Mouse (Mus musculus) brown adipose tissue, adult 24 weeks (tissue): ENCODE data around the gene Slc2a1. TPM values are rescaled to one million over a fixed set of nuclear protein-coding genes. Genes with fewer than 3 reads are reported as not detected.

Experiments used
- H3K27ac ChIP-seq: fragments of 200-500 bp; replicated peaks from 2 replicates; pipeline ENCODE4 v1.5.1; 2012; ENCODE audit warnings: low read depth, mild to moderate bottlenecking, low read length
- H3K4me1 ChIP-seq: fragments of 200-500 bp; 2 replicates; pipeline ENCODE4 v1.6.1; 2012; ENCODE audit warnings: low read length, mixed read lengths; ENCODE audit not compliant: control insufficient read depth, insufficient read depth, insufficient read length
- H3K4me3 ChIP-seq: fragments of 200-500 bp; 2 replicates; pipeline ENCODE4 v1.5.1; 2012; ENCODE audit warnings: low read depth, mild to moderate bottlenecking, low read length, moderate library complexity; ENCODE audit not compliant: insufficient read depth
- polyA plus RNA-seq: library from polyadenylated mRNA; stranded (reverse); fragments of >200 nt; gene quantifications from 2 replicates; pipeline ENCODE4 v1.2.4, GENCODE M21; 2012; ENCODE audit not compliant: missing spikeins, insufficient read depth, insufficient read length

Gene Slc2a1
- polyA plus RNA-seq, 1 experiment = 2.8 TPM

DNA sequence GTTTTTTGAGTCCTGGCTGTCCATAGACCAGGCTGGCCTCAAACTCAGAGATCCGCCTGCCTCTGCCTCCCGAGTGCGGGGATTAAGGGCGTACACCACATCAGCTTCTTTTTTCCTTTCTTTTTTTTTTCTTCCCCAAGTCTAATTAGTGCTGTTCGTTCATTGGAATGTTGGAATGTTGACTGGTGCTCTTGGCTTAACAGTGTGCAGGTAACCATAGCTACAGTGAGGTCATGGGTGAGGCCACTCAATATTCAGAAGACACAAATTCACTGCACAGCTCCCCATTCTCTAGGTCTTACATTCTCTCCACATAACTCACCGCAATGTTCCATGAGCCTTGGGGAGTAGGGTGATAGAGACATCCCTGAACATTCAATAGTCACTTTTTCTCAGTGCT lies 28.6 kb upstream of the Slc2a1 start:
- Histone ChIP-seq H3K27ac (no peak overlapping the region), H3K4me1 (no peaks in the 10 kb centered on the region)

DNA sequence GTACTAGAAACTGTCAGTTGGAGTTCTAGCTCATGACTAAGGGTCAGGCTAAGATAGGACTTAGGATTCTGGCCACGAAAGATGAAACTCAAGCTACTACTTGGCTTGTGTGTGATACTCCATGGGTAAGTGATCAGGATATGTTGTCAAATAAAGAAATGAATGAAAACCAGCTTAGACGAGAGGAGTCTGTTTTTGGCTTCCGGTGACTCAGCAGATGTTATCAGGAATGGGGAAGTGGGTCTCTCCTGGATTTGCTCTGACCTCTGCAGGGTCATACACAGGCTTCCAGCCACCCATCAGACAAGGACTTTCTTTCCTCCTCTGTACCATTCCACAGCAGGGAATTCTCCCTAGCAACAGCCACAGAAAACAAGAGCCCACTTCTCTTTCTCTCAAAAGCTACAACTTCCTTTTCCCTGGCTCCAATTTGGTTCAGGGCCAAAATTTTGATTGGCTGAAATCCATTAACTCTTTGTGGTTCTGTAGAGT lies 25.7 kb upstream of the Slc2a1 start:
- H3K4me3 ChIP-seq = no peak overlapping the region
- no peaks in the 10 kb centered on the region for H3K4me1 ChIP-seq
- no peak overlapping the region for H3K27ac ChIP-seq

More for the DNA sequence above, 28.6 kb upstream of the Slc2a1 start:
- H3K4me3 ChIP-seq = no peak overlapping the region

DNA sequence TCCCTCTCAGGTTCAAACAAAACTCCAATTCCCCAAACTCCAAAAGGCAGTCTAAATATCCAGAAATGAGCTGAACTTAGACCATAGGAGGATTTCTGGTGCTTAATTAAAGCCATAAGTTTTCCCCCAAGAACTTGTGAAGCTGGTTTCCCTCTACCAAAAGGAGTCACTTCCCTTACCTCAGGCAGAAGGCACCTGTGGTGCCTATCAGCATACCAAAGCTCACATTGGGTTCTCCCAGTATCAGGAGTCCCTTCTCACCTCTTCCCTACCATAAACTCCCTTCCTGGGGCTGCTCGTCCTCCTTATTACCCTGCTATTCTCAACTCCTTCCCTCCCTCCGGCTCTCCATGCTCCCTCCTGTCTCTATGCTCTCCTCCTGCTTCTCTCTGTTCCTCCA lies 20.1 kb upstream of the Slc2a1 start:
- no peak overlapping the region for H3K27ac ChIP-seq
- no peak overlapping the region for H3K4me3 ChIP-seq
- no peaks in the 10 kb centered on the region for H3K4me1 ChIP-seq

DNA sequence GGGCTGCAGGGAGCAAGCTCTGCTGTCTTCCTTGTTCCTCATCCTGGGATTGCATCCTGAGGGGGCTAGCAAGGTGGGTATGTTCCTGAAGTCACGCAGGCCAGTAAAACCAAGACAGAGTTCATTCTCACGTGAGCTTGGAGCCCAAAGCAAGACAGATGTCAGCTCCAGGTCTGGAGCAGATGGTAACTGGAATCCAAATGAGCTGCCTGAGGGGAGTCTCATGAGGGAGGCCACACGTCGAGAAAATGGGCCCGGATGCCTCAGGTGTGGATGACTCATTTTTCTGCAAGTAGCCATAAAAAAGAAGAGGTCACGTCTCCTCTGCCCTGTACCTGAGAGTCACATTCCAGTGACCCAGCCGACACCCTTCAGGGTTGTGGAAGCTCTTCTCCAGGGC lies 14.6 kb upstream of the Slc2a1 start:
- Histone ChIP-seq H3K4me1 (peaks cover 19% of the 10 kb centered on the region), H3K27ac (no peak overlapping the region), H3K4me3 (no peak overlapping the region)

DNA sequence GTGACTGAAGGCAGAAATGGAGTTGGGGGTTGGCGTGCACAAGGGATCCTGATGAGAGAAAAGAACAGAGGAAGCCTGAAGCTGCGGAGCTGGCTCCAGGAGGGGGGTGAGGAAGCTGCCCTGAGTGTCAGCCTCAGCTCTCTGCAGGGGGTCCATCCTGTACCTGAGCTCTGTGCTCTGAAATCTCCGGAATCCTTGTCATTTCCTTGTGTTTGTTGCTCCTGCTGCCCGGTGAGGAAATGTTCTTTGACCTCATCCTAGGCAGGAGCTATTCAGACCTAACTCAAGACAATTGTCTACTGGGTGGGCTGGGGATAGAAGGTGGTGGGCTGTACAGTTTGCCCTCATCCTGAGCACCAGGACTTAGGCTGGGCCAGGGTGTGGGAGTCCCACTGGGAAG lies 13.5 kb upstream of the Slc2a1 start:
- H3K4me1 ChIP-seq = peaks cover 19% of the 10 kb centered on the region
- H3K4me3 ChIP-seq = no peak overlapping the region
- no peak overlapping the region for H3K27ac ChIP-seq

DNA sequence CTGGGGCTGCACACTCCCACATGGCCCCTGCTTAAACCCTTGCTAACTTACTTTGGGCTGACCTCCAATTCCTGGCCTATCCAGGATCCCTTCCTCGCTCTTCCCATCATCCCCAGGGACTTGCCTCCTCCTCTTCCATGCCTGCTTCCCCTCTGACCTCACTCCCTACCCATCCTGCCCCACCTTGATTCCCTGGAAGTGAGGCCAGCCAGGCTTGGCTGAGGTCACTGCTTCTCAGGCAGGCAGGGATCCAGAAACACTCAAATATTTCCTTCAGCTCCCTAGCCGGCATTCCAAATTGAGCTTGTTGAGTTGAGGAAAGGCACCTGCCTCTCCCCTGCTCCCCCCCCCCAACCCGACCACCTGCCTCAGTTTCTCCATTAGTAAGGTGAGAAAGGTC lies 12.1 kb upstream of the Slc2a1 start:
- Histone ChIP-seq H3K4me1 (peaks cover 19% of the 10 kb centered on the region), H3K4me3 (no peak overlapping the region), H3K27ac (no peak overlapping the region)

DNA sequence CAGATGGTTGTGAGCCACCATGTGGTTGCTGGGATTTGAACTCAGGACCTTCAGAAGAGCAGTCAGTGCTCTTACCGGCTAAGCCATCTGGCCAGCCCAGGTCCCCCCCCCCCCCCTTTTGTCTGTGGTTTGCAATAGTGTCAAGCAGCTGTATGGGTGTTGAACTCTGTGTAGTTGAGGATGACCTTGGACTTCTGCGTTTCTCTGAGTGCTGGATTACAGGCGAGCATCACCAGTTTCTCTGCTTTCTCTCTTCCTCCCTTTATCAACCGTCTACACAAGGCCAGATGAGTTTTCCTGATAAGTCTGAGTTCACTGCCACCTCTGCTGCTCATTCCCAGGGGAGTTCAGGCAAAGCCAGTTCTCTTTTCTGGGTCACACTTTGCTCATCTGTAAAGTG lies 11.1 kb upstream of the Slc2a1 start:
- H3K27ac ChIP-seq = no peak overlapping the region
- H3K4me3 ChIP-seq = no peak overlapping the region
- H3K4me1 ChIP-seq = peaks cover 19% of the 10 kb centered on the region

DNA sequence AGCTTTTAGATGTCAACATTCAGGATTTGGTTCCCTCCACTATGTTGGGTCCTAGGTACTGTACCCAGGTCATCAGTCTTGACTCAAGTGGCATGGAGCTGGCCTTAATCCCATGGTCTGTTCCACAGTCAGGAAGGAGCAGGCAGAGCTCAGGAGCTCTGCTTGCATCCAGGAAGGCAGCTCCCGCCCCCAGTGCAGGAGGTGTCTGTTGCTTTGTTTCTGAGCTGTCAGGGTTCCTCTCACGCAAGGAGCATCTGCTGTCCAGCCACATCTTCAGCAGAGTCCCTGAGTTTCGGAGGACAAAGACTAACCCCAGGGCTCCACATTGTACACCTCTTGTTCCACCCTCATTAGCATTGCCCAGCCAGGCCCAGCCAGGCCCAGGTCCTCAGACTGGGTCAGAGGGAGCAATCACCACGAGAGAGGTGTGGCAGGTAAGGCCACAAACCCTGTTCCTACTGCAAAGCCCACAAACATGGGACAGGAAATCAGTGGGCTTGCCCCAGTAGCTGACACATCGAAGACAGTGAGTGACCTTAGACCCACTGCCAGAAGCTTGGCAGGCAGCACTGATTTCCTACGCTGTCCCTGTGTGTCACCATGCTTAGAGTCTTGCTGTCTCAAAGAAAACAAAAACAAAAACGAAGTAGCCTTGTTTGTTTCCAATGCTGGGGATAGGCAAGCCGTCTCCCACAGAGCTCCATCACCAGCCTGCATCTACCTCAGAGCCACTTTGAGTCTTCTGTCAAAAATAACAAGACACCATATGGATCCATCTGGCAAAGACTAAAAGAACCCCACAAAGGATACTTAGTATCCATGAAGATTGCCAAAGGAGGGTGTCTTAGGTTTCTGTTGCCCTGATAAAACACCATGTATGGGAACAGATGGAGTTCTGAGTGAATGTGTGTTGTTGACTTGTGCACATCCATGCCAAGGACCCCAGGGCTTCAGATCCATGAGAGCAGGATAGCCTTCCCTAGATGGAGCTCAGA lies 10.0 kb upstream of the Slc2a1 start:
- Histone ChIP-seq H3K27ac (peak overlapping the region; percentile 46; the same call in 1 of the 2 replicates), H3K4me1 (peaks cover 19% of the 10 kb centered on the region)

DNA sequence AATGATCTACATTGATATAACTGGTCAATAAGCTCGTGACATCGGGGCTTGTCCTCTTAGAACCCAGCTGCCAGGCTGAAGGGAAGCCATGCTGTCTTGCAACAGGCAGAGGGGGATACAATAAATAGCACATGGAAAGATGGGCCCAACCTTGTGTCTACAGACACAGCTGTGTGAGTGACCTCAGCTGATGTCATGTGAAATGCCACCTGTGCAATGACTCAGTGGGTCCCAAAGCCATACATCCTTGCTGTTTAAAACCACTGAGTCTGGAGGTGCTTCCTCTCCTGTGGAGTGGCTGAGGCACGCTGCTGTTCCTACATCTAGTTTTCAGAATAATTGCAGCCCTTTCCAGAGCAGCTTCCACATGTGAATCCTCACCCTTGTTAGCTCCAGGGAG lies 7.1 kb upstream of the Slc2a1 start:
- Histone ChIP-seq H3K4me1 (peaks cover 12% of the 10 kb centered on the region), H3K27ac (no peak overlapping the region)

More for the DNA sequence above, 10.0 kb upstream of the Slc2a1 start:
- no peak overlapping the region for H3K4me3 ChIP-seq

DNA sequence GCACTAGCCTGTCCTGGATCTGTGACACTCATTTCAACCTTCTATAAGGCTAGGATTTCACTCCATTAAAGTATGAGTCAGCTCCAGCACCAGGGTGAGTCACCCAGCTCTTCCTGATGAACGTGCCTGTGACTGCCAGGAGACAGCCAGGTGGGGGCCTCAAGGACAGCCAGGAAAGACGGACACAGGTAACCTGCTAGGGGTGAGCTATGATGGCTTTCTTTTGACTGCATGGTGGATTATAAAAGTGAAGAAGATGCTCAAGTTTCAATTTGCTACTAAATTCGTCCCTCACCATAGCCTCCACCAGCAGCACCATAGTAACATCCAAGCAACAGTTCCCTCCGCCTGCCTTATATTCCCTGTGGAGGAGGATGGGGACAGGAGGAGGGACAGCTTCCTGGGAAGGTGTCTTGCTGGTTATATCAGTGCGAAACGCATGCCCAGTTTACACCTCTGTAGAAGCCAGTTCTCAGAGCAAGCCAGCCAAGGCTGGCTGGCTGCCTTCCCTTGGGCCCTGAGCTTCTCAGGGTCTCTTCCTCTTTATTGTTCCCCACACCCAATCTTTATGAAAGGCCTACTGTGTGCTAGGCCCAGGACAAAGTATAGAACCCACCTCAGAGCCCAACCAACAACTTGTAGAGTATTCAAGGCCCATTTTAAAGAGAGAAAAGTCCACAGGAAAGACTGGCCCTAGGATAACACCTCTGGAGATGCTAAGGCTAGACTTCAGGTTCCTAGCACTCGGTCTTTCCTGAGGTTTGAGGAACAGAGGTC lies 6.0 kb upstream of the Slc2a1 start:
- Histone ChIP-seq H3K4me1 (peaks cover 8% of the 10 kb centered on the region), H3K4me3 (no peak overlapping the region), H3K27ac (no peak overlapping the region)

More for the DNA sequence above, 7.1 kb upstream of the Slc2a1 start:
- H3K4me3 ChIP-seq = no peak overlapping the region

DNA sequence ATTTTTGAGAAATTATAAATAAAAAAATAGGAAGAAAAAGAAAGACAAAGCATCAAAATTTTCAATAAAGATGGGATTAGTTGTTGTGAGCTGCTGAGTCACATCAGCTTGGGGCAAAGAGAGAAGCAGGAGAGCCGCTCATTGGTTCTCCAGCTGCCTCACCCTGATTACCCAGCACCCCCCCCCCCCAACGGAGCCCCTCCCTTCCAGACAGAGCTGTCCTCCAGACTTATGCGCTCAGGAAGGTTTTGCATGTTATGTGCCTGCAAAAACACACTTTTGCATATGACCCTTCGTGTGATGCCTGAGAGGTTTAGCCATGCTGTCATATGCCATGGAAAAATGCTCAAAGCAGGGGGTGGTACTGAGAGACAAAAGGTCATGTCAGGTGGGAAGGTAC lies 3.7 kb upstream of the Slc2a1 start:
- Histone ChIP-seq H3K4me3 (no peak overlapping the region), H3K4me1 (peaks cover 3% of the 10 kb centered on the region; the same call in 1 of the 2 replicates), H3K27ac (no peak overlapping the region)

DNA sequence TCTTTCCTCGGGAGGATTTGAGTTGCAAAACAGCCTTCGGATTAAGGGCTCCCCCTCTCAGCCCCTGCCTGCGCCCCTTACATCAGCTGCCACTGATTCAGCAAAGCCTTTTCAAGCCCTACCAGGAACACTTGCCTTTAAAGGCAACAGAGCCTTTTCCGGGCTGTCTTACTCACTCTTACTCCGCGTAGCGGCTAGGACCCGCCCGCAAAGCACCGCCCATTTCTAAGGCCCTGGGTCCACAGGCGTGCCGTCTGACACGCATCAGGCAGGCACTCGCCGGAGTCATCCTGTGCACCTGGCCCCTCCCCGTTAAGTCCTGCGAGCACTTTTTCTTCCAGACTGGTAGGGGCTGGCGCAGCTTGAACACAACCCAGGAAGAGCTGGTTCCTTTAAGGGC lies 2.8 kb upstream of the Slc2a1 start:
- H3K27ac ChIP-seq = no peak overlapping the region
- peaks cover 3% of the 10 kb centered on the region; the same call in 1 of the 2 replicates for H3K4me1 ChIP-seq
- H3K4me3 ChIP-seq = peak overlapping the region; percentile 44

DNA sequence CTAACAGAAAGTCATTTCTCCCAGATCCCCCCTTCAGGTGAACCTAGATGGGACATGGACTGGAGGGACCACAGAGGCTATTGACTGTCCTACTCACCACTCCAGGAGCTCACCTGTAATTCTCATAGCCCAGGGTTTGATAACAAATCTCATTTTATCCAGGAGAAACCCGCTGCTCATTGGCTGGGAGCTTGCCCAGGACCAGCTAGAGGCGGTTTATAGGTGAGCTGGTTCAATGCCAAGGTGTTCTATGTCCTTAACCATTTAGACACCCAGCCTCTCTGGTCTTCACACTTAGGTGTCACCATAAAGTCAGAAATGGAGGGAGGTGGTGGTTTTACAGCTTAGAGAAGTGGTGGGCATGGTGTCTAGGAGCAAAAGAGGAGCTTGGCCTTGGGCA lies 644 bp upstream of the Slc2a1 start:
- Histone ChIP-seq H3K4me3 (peak overlapping the region; percentile 91), H3K27ac (no peak overlapping the region), H3K4me1 (peaks cover 3% of the 10 kb centered on the region; the same call in 1 of the 2 replicates)

DNA sequence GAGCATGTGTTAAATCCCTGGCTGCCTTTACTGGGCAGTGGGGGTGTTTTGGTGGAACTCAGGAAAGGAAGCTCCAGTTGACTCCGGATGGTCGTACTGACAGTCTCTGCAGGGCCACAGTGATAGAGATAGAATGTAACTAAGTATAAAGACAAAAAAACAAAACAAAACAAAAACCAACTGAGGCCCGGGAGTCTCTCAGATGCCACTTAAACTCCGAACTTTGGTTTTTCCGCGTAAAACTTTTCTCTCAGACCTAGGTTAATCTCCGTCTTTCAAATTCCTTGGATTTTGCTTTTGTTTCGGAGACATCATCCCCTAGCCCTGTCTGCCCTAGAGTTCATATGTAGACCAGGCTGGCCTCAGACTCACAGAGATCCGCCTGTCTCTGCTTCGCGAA lies 1.1 kb downstream of the Slc2a1 start:
- Histone ChIP-seq H3K4me3 (peak overlapping the region; percentile 91), H3K27ac (no peak overlapping the region), H3K4me1 (peaks cover 3% of the 10 kb centered on the region; the same call in 1 of the 2 replicates)

DNA sequence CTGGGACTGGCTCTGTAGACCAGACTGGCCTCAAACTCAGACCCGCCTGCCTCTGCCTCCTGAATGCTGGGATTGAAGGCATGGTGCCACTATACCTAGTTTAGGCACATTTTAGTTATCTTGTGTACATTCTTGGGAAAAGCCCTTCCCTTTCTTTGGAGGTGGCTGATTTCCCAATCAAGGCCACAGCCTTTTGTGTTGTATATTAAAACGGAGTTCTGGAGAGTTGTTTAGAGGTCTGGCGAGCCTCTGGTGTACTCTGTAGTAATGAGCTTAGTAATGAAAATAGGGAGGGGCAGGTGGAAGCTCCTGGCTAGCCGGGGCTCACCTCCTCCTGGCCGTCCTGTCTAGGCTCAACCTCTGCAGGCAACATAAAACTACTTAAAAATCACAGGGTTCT lies 2.0 kb downstream of the Slc2a1 start:
- Histone ChIP-seq H3K4me1 (peaks cover 3% of the 10 kb centered on the region; the same call in 1 of the 2 replicates), H3K4me3 (no peak overlapping the region), H3K27ac (no peak overlapping the region)
